Mouse (Mus musculus) midbrain, embryonic 15.5 days (tissue): ENCODE results near the gene Stk32c. TPM values are rescaled to one million over a fixed set of nuclear protein-coding genes. Genes with fewer than 3 reads are reported as not detected.

Experiments
- ATAC-seq: fragments of 200-750 bp; cut with Nextera tagmentation; replicated peaks from 2 replicates; pipeline ENCODE4 v1.8.0; 2017; ENCODE audit warnings: moderate TSS enrichment
- H3K27ac ChIP-seq: fragments of 300-500 bp; sonication (generic); 2 replicates; pipeline ENCODE4 v1.5.1; 2015; ENCODE audit warnings: mild to moderate bottlenecking, inconsistent platforms
- H3K27me3 ChIP-seq: fragments of 300-500 bp; sonication (generic); replicated peaks from 2 replicates; pipeline ENCODE4 v1.6.1; 2015; ENCODE audit warnings: inconsistent platforms
- H3K36me3 ChIP-seq: fragments of 300-500 bp; sonication (generic); replicated peaks from 2 replicates; pipeline ENCODE4 v1.6.1; 2015; ENCODE audit warnings: inconsistent platforms
- H3K4me1 ChIP-seq: fragments of 300-500 bp; sonication (generic); 2 replicates; pipeline ENCODE4 v1.6.1; 2015; ENCODE audit warnings: inconsistent platforms
- H3K4me2 ChIP-seq: fragments of 300-500 bp; sonication (generic); 2 replicates; pipeline ENCODE4 v1.6.1; 2015; ENCODE audit warnings: inconsistent platforms, mild to moderate bottlenecking, moderate library complexity
- H3K4me3 ChIP-seq: fragments of 300-500 bp; sonication (generic); 2 replicates; pipeline ENCODE4 v1.5.1; 2015; ENCODE audit warnings: mild to moderate bottlenecking, inconsistent platforms
- H3K9ac ChIP-seq: fragments of 300-500 bp; sonication (generic); 2 replicates; pipeline ENCODE4 v1.6.1; 2015; ENCODE audit warnings: mild to moderate bottlenecking, inconsistent platforms
- H3K9me3 ChIP-seq: fragments of 300-500 bp; sonication (generic); 2 replicates; pipeline ENCODE4 v1.6.1; 2016; ENCODE audit warnings: inconsistent platforms
- WGBS: fragments of 180-500 bp; shearing (Covaris S2); methylation state at CpG from one replicate; pipeline ENCODE4 v1.1.7; 2015; ENCODE audit warnings: mixed read lengths; 5-methylcytosine and 5-hydroxymethylcytosine counted together
- polyA plus RNA-seq: library from polyadenylated mRNA; unstranded; fragments of >200 nt; fragmentation: Nextera tagmentation; extraction: Ambion mirVana; gene quantifications from 2 replicates; pipeline ENCODE4 v1.2.1, GENCODE M21; 2015

The Stk32c gene
- polyA plus RNA-seq, 1 experiment from 2014 or later = 2.3 TPM

DNA sequence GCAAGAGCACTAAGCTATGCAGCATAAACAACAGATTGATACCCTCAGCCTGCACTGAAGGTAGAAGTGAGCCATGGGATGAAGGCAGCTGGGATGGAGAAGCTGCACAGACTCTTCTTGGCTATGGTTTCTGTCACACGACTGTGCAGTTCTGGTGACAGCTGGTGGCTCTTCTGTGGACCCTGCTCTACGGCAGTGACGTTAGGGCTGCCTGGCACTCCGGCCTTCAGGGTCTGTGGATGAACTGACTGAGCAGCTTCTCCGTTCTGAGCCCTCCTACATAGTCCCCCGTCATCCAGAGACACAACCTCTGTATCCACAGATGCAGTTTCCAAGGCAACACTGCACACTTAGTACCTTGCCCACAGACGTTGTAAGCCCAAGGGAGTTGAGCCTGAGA, 86.6 kb downstream of the Stk32c start:
- H3K36me3 ChIP-seq = no peaks in the 10 kb centered on the region
- no peak for ATAC-seq

DNA sequence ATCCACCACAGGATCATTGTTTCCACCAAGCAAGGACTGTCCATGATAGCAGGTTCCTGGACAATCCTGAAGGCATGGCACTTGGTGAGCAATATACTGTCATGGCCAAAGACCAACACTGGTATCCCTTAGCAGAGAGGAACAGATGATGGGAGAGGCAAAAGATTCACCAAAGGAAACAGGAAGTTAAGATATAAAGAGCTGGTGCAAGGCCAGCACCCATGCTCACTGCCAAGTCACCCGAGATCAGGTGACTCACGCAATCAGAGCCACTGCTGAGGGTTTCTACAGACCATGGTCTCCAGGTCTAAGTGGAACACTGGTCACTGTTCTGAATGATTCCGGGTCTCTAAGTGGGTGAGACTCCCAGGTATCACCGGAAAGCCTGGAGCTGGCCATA, 87.2 kb downstream of the Stk32c start:
- H3K27ac ChIP-seq = no peak overlapping the region
- no peaks in the 10 kb centered on the region for H3K9me3 ChIP-seq
- no peaks in the 10 kb centered on the region for H3K36me3 ChIP-seq
- H3K4me2 ChIP-seq = no peak overlapping the region
- H3K4me1 ChIP-seq = peaks cover 4% of the 10 kb centered on the region; the same call in 1 of the 2 replicates
- no peaks in the 10 kb centered on the region for H3K27me3 ChIP-seq
- H3K9ac ChIP-seq = no peak overlapping the region
- H3K4me3 ChIP-seq = no peak overlapping the region
- WGBS = 93% methylated on average over 4 of the region's 4 CpGs
- no peak for ATAC-seq

More for the DNA sequence above, 86.6 kb downstream of the Stk32c start:
- Histone ChIP-seq H3K4me2 (no peak overlapping the region), H3K9ac (no peak overlapping the region), H3K9me3 (no peaks in the 10 kb centered on the region), H3K27ac (no peak overlapping the region), H3K4me1 (peaks cover 4% of the 10 kb centered on the region; the same call in 1 of the 2 replicates), H3K4me3 (no peak overlapping the region), H3K27me3 (no peaks in the 10 kb centered on the region)
- WGBS = 58% methylated on average over 7 of the region's 7 CpGs

DNA sequence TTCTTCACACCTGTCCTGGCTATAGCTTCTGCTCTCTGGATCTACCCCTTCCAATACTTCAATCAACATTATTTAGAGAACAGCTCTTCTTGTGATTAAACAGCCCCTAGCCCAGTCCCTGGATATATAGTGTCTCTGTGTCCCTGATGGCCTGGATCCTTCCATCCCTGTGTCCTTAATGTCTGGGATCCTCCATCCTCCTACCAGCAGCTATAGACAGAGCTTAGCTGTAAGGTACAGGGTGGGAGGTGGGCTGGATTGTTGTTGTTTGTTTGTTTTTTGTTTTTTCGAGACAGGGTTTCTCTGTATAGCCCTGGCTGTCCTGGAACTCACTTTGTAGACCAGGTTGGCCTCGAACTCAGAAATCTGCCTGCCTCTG, 93.3 kb downstream of the Stk32c start:
- H3K9me3 ChIP-seq = no peaks in the 10 kb centered on the region
- ATAC-seq = 0 out of 2 replicates have a peak, but pooled peaks have one; percentile 63
- no peaks in the 10 kb centered on the region for H3K27me3 ChIP-seq
- no peak overlapping the region for H3K4me2 ChIP-seq
- H3K9ac ChIP-seq = no peak overlapping the region
- no peaks in the 10 kb centered on the region for H3K36me3 ChIP-seq
- no peaks in the 10 kb centered on the region for H3K4me1 ChIP-seq
- WGBS = 73% methylated on average over 2 of the region's 2 CpGs
- no peak overlapping the region for H3K4me3 ChIP-seq
- H3K27ac ChIP-seq = no peak overlapping the region

DNA sequence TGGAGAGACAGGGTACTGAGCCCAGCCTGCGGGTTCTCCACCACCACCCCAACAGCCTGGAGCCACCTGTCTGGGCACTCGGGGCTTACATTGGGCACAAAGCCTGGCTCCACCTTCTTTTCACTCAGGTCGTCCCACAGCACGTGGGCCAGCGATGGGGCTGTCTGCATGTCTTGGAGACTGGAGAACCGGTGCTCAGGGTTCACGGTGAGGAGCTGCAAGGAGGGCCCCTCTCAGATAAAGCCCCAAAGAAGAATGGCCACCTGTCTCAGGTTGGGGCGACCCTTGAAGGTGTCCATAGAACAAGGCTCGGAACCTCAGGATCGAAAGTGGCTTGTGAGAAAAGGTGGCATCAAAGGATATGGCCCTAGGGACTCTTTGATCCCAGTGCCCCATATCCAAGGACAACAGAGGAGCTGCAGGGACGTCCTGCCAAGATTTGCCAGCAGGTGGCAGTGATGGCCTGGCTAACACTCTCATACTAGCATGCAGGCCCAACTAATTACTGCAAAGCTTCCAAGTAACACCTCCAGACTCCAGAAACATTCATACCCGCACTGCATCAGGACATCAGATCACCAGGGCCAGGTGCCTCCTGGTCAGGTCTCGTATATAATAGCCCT, 93.8 kb downstream of the Stk32c start:
- Histone ChIP-seq H3K27me3 (no peaks in the 10 kb centered on the region), H3K4me3 (no peak overlapping the region), H3K27ac (no peak overlapping the region), H3K4me1 (no peaks in the 10 kb centered on the region), H3K36me3 (no peaks in the 10 kb centered on the region), H3K9ac (no peak overlapping the region), H3K4me2 (no peak overlapping the region), H3K9me3 (no peaks in the 10 kb centered on the region)
- ATAC-seq = peak; percentile 79
- WGBS = 46% methylated on average over 13 of the region's 13 CpGs

DNA sequence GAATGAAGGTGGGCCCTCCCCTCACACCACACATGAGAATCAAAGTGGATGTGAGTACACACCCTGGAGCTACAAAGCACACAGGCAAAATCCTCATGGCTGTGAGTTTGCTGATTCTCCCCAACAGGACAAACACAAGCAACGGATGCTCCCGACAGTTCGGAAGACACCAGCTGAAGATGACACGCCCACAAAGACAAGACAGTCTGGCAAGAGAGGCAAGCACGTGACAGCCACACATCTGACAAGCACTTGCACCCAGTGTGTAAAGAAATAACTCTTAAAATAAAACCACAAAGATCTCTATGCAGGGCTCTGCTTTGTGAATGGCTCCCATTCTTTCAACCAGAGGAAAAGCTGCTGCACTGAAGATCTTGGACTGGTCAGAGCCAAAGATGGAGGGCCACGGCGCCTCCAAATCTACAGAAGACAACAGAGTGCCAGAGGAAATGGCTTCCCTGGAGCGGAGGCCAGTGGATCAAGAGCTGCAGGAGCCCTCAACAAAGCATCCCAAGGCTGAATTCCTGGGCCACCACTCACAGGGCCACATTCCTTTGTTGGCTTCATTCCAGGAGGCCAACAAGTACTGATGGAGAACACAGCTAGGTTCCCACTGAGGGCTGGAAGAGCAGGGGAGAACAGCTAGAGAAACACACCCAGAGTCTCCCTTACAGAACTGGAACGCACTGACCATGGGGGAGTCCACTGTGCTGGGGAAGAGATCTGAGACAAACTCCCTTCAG, 105.0 kb downstream of the Stk32c start:
- Histone ChIP-seq H3K9me3 (no peaks in the 10 kb centered on the region), H3K27me3 (no peaks in the 10 kb centered on the region), H3K9ac (no peak overlapping the region), H3K36me3 (no peaks in the 10 kb centered on the region), H3K27ac (no peak overlapping the region), H3K4me3 (no peak overlapping the region), H3K4me2 (no peak overlapping the region), H3K4me1 (no peaks in the 10 kb centered on the region)
- ATAC-seq = no peak
- WGBS = 83% methylated on average over 9 of the region's 9 CpGs

DNA sequence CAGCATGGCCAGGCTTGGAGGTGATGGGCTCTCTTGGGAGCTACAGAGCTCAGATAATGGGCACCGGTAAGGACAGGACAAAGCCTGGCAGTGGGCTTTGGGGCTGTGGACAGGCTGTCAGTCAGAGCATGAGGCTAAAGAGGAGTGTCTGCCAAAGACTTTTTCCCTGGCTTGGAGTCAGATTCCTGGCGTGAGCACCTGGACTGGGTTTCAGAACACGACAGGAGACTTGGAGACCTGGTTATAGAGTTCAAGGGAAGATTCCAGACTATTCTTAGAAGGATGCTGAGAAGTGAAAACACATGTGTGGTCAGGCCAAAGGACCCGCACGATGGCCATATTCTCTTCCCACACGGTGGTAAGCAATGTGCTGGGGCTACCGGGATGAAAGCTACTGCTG, 107.4 kb downstream of the Stk32c start:
- H3K27ac ChIP-seq = no peak overlapping the region
- WGBS = 86% methylated on average over 7 of the region's 7 CpGs
- ATAC-seq = no peak

DNA sequence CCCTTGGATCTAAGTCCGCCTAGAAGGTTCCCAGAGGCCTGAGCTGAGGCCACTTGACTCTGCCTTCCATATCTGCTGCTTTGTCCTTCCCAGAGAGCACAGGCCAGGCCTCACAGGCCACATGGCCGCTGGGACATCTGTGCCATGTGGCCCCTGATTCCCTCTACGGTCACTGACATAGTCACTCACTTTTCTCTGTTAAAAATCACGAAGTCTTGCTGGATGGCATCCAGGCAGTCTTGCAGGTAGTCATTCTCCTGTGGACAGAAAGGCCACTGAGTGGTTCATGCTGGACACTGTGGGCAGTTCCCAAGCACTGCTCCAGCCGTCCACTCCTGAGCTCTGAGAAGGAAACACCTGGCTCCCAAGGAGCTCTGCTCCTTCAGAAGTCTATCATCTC, 108.0 kb downstream of the Stk32c start:
- no peak for ATAC-seq
- no peaks in the 10 kb centered on the region for H3K9me3 ChIP-seq
- no peak overlapping the region for H3K9ac ChIP-seq
- 80% methylated on average over 5 of the region's 5 CpGs for WGBS
- H3K27ac ChIP-seq = no peak overlapping the region
- no peak overlapping the region for H3K4me2 ChIP-seq
- no peaks in the 10 kb centered on the region for H3K36me3 ChIP-seq
- H3K4me1 ChIP-seq = no peaks in the 10 kb centered on the region
- no peaks in the 10 kb centered on the region for H3K27me3 ChIP-seq
- no peak overlapping the region for H3K4me3 ChIP-seq

More for the DNA sequence above, 107.4 kb downstream of the Stk32c start:
- H3K9me3 ChIP-seq = no peaks in the 10 kb centered on the region
- H3K4me1 ChIP-seq = no peaks in the 10 kb centered on the region
- no peaks in the 10 kb centered on the region for H3K36me3 ChIP-seq
- no peak overlapping the region for H3K4me2 ChIP-seq
- no peak overlapping the region for H3K4me3 ChIP-seq
- no peaks in the 10 kb centered on the region for H3K27me3 ChIP-seq
- H3K9ac ChIP-seq = no peak overlapping the region

DNA sequence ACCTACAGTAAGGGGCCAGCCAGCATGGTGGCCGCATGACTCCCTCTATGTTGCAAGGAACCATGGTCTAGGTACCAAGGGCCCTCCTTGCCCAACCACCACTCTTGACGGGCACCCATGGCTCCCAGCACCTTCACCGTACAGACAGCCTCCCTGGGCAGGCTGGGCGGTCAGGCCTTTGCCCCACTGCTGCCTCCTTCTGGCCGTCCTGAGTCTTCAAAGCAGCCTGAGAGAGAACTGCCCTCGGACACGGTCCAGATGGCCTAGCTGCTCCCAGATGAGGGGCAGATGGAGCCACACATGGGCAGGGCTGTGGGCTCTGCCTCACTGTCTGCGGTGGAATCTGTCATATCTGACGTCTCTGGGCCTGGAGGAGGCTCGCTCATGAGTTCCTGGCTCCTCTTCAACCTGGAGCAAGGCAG, 109.1 kb downstream of the Stk32c start:
- Histone ChIP-seq H3K9me3 (no peaks in the 10 kb centered on the region), H3K27ac (no peak overlapping the region), H3K27me3 (no peaks in the 10 kb centered on the region), H3K4me1 (no peaks in the 10 kb centered on the region), H3K9ac (no peak overlapping the region), H3K4me2 (no peak overlapping the region), H3K4me3 (no peak overlapping the region), H3K36me3 (0 out of 2 replicates have a peak, but pooled peaks cover 3% of the 10 kb centered on the region)
- ATAC-seq = peak; percentile 15; the same call in 1 of the 2 replicates
- WGBS = 56% methylated on average over 10 of the region's 10 CpGs

DNA sequence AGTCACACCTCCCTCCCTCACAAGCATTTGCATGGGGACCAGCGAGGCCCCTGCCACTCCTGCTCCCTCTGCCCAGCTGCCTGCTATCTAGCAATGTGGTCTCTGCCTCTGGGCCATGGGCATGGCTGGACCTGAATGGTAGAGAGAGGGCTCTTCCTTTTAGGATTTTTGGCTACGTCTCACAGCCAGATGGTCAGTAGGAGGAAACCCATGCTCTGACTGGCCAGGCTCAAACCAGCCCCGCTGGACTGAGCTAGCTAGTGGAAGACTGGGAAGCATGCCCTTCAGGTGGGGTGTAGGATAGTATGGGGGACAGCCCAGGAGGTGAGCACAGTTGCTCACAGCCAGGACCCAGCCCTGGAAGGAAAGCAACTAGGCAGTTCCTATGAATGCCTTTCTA, 111.3 kb downstream of the Stk32c start:
- Histone ChIP-seq H3K27me3 (no peaks in the 10 kb centered on the region), H3K36me3 (peaks cover 11% of the 10 kb centered on the region), H3K4me2 (no peak overlapping the region), H3K4me3 (no peak overlapping the region), H3K27ac (0 out of 2 replicates have a peak overlapping the region, but pooled peaks have one; percentile 39), H3K9me3 (no peaks in the 10 kb centered on the region), H3K9ac (no peak overlapping the region), H3K4me1 (no peaks in the 10 kb centered on the region)
- WGBS = 85% methylated on average over 3 of the region's 3 CpGs
- ATAC-seq = no peak

DNA sequence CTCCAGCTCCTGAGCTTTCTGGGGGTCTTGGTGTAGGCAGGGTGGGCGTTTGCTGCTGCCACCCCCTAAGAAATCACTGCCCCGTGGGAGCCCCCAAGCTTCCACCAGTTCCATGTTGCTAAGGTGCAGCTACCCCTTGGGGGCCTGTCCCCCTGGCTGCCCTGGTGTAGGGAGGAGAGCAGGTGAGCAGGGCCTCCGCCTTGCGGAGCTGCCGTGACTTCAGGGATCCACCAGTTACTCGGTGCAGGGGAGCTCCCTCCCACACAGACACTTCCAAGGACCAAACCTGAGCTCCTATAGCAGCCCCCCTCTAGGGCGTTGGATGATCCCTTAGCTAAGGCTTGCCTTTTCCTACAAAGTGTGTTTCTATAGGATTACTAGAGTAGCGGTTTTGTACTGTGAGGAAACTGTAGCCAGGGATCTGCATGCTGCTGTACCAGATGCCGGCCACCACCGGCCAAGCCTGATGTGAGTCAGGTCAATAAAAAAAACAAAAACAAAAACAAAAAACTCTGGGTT, 111.8 kb downstream of the Stk32c start:
- Histone ChIP-seq H3K27me3 (no peaks in the 10 kb centered on the region), H3K4me2 (no peak overlapping the region), H3K27ac (no peak overlapping the region; the same call in 1 of the 2 replicates), H3K9me3 (no peaks in the 10 kb centered on the region), H3K4me3 (no peak overlapping the region), H3K9ac (no peak overlapping the region), H3K36me3 (peaks cover 14% of the 10 kb centered on the region), H3K4me1 (no peaks in the 10 kb centered on the region)
- ATAC-seq = no peak
- WGBS = 78% methylated on average over 10 of the region's 10 CpGs

DNA sequence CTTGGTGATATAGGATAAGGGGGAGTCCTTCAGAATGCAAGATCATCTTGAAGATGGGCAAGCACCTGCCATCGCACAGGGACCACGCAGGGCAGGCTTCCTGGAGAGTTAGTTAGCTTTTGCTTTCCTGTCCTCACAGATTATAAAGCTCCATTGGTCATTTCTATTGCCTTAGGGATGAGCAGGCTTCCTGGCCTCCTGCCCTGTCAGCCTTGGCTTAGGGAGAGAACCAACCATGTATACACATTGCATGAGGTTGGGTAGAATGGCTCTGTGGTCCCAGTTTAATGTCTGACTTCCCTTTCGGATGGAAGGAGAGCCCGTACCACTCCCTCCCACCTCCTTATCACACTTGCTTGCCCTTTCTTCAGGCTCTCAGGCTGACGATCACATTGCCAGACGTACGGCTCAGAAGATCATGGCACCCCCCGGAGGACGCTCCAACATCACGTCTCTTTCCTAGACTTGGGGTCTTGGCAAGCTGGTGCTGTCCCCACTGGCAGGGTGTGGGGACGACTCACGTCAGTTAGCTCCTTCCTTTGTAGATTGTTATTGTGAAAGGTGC, 112.5 kb downstream of the Stk32c start:
- H3K36me3 ChIP-seq = peaks cover 17% of the 10 kb centered on the region
- no peaks in the 10 kb centered on the region for H3K27me3 ChIP-seq
- ATAC-seq = no peak
- no peak overlapping the region for H3K4me3 ChIP-seq
- H3K4me2 ChIP-seq = no peak overlapping the region
- no peak overlapping the region; the same call in 1 of the 2 replicates for H3K27ac ChIP-seq
- H3K4me1 ChIP-seq = no peaks in the 10 kb centered on the region
- no peak overlapping the region for H3K9ac ChIP-seq
- H3K9me3 ChIP-seq = no peaks in the 10 kb centered on the region
- 70% methylated on average over 12 of the region's 12 CpGs for WGBS

DNA sequence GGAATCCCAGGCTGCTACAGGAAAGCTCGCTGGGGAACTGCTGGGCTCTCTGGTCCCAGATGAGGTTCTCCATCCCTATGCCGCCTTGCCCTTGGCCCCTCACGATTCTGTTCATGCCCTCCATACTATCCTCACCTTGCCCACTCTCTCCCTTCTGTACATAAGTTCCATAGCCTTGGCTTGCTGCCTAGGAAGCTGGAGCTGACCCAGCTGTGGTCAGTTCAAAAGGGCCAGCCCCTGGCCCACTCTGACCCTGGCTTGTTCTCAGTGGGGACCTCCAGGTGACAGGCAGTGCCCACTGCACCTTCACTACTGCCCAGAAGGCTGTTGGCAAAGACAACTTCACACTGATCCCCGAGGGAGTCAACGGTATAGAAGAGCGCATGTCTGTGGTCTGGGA, 116.7 kb downstream of the Stk32c start:
- 93% methylated on average over 6 of the region's 6 CpGs for WGBS

More for the DNA sequence above, 116.7 kb downstream of the Stk32c start:
- no peak overlapping the region for H3K27ac ChIP-seq
- H3K4me3 ChIP-seq = no peak overlapping the region
- ATAC-seq = no peak
- peaks cover 23% of the 10 kb centered on the region for H3K36me3 ChIP-seq
- H3K9me3 ChIP-seq = no peaks in the 10 kb centered on the region
- H3K4me2 ChIP-seq = no peak overlapping the region
- H3K9ac ChIP-seq = no peak overlapping the region
- no peaks in the 10 kb centered on the region for H3K27me3 ChIP-seq
- no peaks in the 10 kb centered on the region for H3K4me1 ChIP-seq
